Mouse (Mus musculus) large intestine, adult 2 months (tissue): Measurements from ENCODE around the gene Spata7. TPM values are rescaled to one million over a fixed set of nuclear protein-coding genes. Genes with fewer than 3 reads are reported as not detected.
A peak's percentile ranks its signal among the peaks of the same experiment; 100 is the strongest.

Experiments used
- DNase-seq: peaks from one replicate; pipeline ENCODE4 v3.0.0-alpha.2; 2012; ENCODE audit warnings: low read depth, low spot score
- WGBS: fragments of 180-500 bp; shearing (Covaris S2); methylation state at CpG from one replicate; pipeline ENCODE4 v1.1.7; 2018; 5-methylcytosine and 5-hydroxymethylcytosine counted together
- polyA plus RNA-seq: library from polyadenylated mRNA; depleted of rRNA; stranded (reverse); fragments of >200 nt; gene quantifications from 2 replicates; pipeline ENCODE4 v1.2.3, GENCODE M21; 2012

Spata7 gene
- polyA plus RNA-seq, 1 experiment = 1.2 TPM

DNA sequence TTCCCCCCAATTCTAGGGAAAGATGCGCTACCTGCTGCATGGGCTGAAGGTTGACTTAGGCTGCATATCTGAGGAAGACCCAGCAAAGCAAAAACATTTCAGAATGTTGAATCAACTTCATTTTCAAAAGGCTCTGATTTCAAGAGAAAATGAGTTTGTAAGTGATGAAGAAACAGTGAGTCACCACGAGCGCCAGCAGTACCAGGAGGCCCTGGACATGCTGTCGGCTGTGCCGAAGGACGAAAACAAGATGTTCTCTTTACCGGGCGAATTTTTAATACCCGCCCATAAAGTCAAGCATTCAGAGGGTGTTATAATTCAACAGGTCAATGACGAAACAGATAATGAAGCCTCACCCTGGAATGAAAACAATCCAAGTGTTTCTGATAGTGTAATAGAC is 41.1 kb downstream of the Spata7 start:
- DNase-seq = no peak
- 68% methylated on average over 10 of the region's 10 CpGs for WGBS

DNA sequence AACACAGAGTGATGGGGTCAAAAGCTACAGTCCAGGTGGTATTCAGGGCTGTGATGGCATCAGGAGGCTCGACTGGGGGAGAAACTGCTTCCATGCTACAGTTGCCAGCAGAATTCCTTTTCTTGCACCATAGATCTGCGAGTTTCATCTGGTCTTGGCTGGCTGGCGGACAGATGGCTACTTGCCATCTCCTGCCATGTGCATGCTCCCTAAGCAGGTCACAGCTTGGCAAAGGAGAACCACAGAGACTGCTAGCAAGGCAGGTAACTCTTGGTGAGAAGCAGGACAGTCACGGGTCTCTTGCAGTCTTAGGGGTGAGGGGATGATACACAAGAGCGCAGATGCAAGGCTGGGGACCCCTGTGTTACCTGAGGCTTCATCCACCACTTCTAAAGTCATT is 41.9 kb downstream of the Spata7 start:
- DNase-seq = no peak
- 79% methylated on average over 5 of the region's 5 CpGs for WGBS

DNA sequence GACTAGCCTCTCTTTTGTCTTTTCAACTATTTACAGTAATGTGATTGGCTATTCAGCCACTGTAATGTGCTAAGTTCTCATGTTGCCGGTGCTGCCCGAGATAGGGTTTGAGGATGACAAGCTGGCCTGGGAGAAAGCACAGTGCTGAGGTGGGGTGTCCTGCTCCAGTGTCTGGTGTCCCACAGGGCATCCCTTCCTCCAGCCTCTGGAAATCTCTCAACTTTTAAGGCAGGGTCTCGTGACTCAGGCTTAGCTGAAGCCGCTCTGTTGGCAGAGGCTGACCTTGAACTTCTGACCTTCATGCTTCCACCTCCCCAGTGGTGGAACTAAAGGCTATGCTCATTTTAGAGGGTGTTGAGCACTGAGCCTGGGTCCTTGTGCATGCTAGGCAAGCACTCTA is 42.5 kb downstream of the Spata7 start:
- DNase-seq = no peak
- 88% methylated on average over 4 of the region's 4 CpGs for WGBS

DNA sequence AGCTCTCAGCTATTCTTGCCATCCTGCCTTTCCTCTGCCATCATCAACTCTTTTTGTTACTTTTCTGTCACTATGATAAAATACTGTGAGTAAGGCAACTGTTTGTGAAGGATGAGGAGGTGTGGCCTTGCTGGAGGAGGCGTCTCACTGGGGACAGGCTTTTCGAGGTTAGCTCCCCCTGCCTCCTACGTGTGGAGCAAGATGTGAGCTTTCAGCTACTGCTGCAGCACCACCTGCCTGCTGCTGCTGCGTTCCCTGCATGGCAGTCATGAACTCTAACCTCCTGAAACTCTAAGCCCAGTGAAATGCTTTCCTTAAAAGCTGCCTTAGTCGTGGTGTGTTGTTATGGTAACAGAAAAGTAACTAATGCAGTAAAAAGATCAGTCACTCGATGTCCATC is 45.9 kb downstream of the Spata7 start:
- no peak for DNase-seq
- 78% methylated on average over 6 of the region's 6 CpGs for WGBS

DNA sequence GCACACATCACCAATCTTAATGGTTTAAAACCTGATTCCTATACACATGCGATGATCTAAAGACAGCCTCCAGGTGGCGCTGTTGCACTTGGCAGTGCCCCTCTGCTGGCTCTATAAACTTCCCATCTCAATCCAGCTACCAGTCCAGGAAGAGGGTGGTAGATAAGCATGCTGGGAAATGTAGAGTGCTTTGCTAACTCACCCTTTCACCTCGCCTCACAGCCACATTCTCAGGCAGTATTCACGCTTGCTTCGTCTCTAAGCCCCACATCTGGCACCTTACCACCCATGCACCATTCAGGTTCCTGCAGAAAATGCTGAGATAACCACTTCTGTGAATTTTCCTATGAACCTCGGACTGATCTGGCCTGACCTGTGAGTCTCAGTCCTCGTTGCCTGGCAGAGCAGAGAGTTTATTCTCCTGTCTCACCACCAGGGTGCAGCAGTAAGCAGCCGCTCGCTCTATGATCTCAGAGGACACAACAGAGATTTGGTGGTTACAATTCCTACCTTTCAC is 46.7 kb downstream of the Spata7 start:
- 6% methylated on average over 9 of the region's 9 CpGs for WGBS
- DNase-seq = peak; percentile 48

DNA sequence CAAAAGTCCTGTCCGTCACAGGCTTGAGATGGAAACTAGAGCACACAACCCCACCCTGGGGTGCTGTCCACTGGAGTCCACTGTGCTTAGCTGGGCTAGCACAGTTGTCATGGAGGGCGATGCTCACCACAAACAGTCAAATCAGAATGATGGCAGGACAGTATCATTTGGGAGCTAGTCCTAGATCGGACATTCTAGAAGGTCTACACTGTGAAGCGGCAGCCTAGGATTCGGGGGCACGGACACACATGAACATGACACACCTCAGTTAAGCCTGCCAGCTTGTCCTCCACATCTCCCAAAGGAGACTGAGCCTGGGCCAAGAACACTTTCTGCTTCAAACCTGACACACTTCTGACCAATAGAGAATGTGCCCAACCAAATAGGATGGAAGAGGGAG is 48.9 kb downstream of the Spata7 start:
- 97% methylated on average over 6 of the region's 6 CpGs for WGBS
- no peak for DNase-seq

DNA sequence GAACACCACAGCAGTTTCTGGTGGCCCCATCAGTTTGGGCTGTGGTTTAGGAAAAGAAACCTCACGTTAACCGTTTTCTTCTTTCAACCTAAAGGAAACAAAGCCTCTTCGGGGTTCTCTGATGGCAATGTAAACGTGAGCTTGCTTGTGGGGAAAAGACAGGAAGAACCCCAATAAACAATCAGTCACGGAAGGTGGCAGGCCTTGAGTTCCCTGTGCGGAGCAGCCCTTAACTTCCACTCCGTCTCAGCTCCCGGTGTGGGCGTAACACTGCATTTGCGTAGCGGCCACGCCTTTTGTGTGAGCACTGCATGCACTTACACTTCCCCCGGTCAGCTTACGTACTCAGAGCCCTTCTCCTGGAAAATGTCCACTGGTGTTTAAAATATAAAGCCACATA is 49.4 kb downstream of the Spata7 start:
- DNase-seq = no peak
- WGBS = 51% methylated on average over 14 of the region's 14 CpGs

DNA sequence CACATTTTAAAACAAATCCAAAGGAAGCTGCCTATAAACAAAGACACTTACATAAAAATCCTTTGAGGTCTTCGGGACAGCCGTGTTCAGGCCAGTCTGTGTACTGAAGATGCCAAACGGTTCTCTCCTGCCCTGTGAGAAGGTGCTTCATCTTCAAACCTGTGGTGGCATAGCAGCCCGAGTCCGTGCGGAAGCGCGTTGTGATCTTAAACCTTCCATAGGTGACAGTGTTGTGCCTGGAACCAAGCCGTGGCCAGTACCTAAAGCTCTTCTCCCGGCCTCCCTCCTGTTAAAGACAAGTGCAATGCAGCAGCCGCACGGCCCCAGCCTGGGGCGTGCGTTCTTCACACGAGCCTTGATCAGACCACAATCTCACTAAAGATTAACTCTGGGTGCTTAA is 51.9 kb downstream of the Spata7 start:
- no peak for DNase-seq
- 84% methylated on average over 15 of the region's 15 CpGs for WGBS

DNA sequence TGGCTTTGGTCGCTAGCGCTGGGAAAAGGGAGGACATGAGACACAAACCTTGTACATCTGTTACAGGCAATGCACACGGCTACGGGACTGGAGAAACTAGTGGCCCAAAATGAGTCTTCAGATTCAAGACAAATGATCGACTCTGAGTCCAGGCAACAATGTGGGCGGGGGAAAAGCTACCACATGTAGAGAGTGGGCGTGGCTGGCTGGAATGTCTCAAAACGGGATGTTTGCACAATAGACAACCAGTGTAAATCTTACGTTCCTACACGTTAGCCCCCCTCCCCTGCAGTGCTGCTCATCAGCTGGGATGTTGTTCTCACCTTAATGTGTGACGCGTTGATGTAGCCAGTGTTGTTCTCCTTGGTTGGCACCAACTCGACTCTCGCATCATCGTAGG is 54.2 kb downstream of the Spata7 start:
- 77% methylated on average over 15 of the region's 15 CpGs for WGBS
- DNase-seq = no peak

DNA sequence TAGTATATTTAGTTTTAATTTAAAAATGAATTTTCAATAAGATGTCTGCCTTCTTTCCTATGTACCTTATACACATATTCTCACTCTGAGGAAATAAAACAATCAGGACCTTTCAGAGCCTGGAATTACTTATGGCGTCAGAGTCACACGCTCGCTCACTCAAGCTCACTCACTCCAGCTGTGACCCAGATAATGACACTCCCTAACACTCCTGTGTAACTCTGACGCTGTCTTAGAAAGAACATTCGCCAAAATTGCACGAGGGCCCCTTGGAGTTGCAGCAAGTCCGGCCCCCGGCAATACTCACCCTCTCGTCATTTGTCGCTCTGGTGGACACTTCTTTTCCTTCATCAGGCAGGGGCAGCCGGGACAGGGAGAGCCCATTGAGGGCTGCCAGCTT is 55.2 kb downstream of the Spata7 start:
- no peak for DNase-seq
- 88% methylated on average over 11 of the region's 11 CpGs for WGBS

DNA sequence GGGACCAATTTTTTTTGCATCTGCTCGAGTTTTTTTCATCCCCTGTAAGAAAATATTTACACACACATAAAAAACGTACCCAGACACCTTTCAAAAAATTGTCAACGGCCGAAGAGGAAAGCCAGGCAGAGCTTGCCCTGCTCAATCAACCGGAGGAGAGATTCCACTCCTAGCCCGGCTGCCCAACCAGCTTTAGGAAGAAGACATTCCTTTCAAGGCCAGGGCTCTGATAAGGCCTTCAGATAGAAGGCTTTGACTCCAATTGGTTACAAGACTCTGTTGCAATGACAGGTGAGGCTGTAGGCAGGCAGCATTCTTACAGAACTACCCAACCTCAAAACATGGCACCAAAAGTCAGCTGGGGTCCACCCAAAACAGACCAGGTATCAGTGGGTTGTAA is 55.6 kb downstream of the Spata7 start:
- 71% methylated on average over 6 of the region's 6 CpGs for WGBS
- DNase-seq = no peak

DNA sequence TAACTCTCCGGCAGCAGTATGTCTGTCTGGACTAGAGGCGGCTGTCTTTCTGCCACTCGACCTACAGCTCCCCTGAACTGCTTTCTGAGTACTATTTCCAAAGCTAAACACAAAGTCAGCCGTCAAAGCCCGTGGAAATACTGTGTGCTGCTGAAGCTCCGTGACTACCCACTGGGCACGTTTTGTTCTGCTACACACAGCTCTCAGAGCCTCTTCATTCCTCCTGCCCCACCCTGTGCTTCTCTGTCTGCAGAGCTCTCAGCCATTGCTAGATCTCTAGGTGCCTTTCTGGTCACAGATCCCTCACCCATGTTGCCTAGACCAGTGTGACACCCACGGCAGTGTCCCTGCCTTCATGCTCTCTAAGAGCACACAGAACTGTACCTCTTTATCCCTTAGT is 62.3 kb downstream of the Spata7 start:
- 85% methylated on average over 8 of the region's 8 CpGs for WGBS
- no peak for DNase-seq

DNA sequence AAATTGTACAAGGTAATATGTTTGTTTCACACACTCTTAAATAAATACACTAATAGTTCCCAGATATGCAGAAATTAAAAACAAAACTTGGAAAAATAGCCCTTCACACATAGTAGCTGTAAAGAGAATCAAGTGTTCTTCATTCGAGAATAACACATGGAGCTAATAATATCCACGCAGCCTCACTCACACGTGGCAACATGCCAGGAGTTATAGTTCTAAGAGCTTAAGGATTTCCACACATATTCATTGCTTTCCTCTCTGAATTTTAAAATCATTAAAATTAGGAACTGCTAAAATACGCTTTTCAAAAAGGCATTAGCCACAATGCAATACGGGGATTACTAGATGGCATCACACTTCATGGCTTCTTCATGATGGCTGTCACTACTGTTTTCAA is 69.2 kb downstream of the Spata7 start:
- 75% methylated on average over 5 of the region's 5 CpGs for WGBS
- DNase-seq = no peak

DNA sequence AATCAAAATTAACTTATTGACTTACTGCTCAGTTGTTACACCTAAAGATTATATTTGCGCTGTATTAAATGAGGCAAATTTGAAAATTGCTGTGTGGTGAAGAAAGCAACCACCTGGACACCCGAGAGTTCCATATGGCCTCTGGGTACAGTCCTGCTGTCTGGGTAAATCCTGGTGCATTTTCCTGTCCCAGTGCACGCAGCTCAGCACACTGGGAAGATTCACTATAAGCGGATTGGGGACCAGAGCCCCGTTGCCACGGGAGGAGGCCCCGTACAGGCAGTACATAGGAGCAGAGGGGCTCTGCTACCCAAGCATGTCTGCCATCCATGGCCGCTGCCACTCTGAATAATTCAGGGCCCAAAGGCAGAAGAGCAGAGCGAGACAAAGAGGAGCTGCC is 73.6 kb downstream of the Spata7 start:
- no peak for DNase-seq
- 92% methylated on average over 9 of the region's 9 CpGs for WGBS

DNA sequence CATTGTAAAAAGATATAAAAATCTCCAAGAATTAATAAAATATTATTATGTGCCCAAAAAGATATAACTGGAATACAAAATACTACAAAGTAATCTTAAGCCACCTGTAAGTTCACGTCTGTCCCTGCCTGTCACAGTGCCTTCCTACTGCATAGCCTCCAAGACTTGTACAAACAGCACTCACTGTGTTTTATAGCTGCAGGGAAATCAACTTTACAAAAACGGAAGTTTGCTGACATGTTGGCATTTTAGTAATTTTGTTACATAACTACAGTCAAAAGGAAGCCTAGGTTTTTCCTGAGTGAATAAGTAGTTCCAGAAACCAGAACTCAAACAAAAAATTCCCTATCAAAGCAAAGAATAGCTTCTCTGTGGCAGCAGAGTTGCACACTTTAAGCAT is 75.6 kb downstream of the Spata7 start:
- no peak for DNase-seq
- WGBS = 50% methylated on average over 2 of the region's 2 CpGs

DNA sequence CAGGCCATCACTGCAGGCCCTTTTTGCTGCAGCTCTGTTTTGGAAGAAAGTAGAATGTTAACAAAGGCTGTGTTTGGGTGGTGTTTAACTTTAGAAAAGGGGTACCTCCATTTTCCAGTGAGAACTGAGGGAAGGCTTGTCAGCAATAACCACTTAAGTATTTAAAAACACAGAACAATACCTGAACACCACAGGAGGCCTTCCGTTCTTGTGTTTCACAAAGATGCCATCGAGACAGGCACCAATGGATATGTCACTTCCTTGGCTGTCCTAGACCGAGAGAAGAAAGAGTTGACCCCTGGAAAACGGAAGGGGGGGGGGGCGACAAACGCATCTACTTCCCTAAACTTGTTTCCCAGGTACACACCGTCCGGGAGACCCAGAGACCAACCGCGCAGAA is 76.0 kb downstream of the Spata7 start:
- WGBS = 91% methylated on average over 10 of the region's 10 CpGs
- no peak for DNase-seq

DNA sequence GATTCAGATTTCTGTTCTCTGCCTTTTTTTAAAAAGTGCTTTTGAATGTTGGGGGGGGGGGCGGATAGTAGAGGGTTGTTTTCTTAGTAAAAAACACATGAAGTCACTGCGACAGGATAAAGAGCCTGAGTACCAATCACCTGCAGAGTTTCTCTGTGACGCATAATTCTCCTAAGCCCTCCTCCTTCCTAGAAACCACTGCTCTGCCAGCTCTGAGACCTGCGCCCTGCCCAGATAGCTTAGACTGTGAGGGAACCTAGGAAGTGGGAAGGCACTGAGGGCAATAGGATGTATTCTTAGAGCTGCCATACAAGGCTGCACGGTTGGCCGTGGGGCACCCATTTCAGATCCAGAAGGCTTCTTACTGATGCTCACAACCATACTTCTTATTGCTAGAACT is 84.9 kb downstream of the Spata7 start:
- no peak for DNase-seq
- WGBS = 92% methylated on average over 6 of the region's 6 CpGs

DNA sequence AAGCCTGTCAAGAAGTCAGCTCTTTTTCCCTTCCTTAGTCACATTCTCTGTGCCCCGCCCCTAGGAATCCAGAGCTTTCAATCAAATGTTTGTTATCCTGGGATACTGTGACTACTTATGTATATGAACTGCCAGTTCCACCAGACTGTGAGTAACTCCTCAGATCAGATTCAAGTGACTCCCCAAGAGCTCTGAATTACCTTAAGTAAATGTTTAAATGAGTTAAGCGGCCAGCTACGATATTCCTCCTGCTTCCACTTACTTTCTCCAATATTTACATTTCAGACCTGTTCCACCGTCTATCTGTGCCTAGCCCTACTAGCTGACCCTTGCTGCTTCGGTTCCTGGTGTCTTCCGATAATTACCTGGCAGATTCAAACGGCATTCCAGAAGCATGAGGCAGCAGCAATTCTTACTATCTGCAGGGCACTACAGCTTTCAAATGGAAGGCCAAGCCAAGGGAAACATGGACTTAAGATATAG is 85.7 kb downstream of the Spata7 start:
- WGBS = 17% methylated on average over 7 of the region's 7 CpGs
- no peak for DNase-seq

DNA sequence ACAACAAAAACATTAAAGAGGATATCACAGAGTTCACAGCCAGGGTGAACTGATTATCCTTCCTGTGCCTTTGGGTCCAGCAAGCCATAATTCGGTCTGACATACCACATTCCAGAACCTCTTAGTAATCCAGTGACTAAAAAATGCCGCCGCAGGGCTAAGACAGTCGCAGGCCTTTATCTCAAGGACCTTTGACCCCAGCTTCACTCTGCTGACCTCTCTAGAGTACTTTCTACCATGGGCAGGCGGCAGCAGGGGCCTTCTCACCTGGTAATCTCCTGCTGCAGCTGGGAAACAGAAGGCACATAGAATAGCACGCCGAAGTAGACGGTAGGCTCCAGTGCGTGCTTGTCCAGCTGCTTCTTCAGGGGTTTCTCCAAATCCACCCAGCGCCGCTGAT is 86.8 kb downstream of the Spata7 start:
- 45% methylated on average over 11 of the region's 11 CpGs for WGBS
- no peak for DNase-seq

DNA sequence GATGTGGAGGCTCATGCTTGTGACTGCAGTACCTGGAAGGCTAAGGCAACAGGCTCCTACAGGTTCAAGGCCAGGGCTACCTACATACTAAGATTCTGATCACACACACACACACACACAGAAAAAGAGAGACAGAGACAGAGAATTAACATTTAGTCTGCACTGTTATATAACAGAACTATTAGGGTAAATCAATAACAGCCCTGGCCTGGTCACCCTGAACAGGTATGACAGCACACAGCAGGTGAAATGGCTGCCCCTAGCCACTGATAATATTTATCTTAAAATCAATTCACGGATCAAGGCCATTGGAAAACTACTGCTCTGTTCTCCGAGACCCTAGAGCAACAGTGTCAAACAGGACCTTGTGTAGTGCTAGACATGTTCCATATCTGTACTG is 88.2 kb downstream of the Spata7 start:
- WGBS = 90% methylated on average over 2 of the region's 2 CpGs
- DNase-seq = no peak
